Mouse (Mus musculus) testis, adult 2 months (tissue): ENCODE measurements at regions not wholly inside any gene's neighbourhood (a gene's known extent, or its start where the extent isn't known, plus 50 kb on each side); places are given as distances from the start of the nearest gene placed in this dataset.

Source experiments
- CTCF ChIP-seq: fragments of 200-500 bp; IDR thresholded peaks from 2 replicates; pipeline ENCODE4 v1.5.1; 2012; ENCODE audit warnings: low read depth, mild to moderate bottlenecking, inconsistent platforms, low read length, moderate library complexity; ENCODE audit not compliant: control insufficient read depth, insufficient read depth, insufficient replicate concordance
- POLR2A ChIP-seq: fragments of 200-500 bp; IDR thresholded peaks from 2 replicates; pipeline ENCODE4 v1.6.1; 2012; ENCODE audit warnings: low read depth, mild to moderate bottlenecking, inconsistent platforms, low read length, moderate library complexity; ENCODE audit not compliant: control insufficient read depth

DNA sequence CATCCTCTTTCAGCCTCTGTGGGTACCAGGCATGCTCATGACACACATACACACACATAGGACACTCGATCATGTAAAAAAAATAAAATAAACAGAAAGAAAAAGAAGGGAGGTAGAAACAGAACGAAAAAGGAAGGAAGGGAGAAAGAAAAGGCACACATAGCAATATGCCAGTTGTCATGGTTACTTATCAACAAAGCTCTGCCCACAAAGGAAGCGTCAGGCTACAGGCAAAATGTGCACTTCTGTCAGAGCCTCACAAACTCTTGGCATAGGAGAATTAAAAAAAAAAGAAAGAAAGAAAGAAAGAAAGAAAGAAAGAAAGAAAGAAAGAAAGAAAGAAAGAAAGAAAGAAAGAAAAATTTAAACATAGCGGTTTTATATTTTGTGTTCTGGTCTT lies 56.9 kb upstream of the Sox2 start:
- no peak for TF ChIP-seq CTCF
- TF ChIP-seq POLR2A, result no peak
